Mouse (Mus musculus): ENCODE data around the gene Ttc21a. TPM values are rescaled to one million over a fixed set of nuclear protein-coding genes. Genes with fewer than 3 reads are reported as not detected.
A peak's percentile ranks its signal among the peaks of the same experiment; 100 is the strongest.
"Not testable (repeated sequence)": the region's sequence is repeated elsewhere in the genome, so short reads cannot be mapped to it uniquely, and the experiment has no call there.

Gene Ttc21a
- polyA plus RNA-seq, 1 experiment from 2014 or later, result 0.28 TPM

DNA sequence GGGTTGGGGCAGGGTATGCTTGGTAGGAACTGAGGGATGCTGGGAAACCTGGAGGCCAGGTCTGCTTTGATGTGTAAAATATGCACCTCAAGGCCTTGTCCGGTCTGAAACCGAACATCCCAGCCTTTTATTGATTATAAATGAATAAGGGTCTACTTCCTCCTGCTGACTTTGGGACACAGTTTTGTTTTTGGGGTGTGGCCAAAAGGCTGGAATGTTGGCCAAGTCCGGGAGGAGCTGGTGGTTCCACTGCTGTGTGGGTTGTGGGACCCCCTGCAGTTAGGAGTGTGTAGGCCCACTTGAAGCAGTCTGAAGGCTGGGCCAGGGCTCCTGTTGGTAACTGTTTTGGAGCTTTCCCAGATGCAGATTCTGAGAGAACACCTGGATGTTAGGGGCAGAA, 68.5 kb downstream of the Ttc21a start:
- peaks cover 9% of the 10 kb centered on the region for H3K4me1 ChIP-seq
- H3K27me3 ChIP-seq, result no peaks in the 10 kb centered on the region
- no peak overlapping the region for H3K4me2 ChIP-seq
- no peak overlapping the region for H3K27ac ChIP-seq
- no peaks in the 10 kb centered on the region for H3K9me3 ChIP-seq
- ATAC-seq (ENCODE audit: insufficient number of reproducible peaks, insufficient read depth, low FRiP score, low TSS enrichment, low read depth), result no peak
- H3K4me3 ChIP-seq, result no peak overlapping the region
- H3K9ac ChIP-seq, result 0 out of 2 replicates have a peak overlapping the region, but pooled peaks have one; percentile 33
- no peaks in the 10 kb centered on the region for H3K36me3 ChIP-seq
- 49% methylated on average over 3 of the region's 3 CpGs for WGBS

DNA sequence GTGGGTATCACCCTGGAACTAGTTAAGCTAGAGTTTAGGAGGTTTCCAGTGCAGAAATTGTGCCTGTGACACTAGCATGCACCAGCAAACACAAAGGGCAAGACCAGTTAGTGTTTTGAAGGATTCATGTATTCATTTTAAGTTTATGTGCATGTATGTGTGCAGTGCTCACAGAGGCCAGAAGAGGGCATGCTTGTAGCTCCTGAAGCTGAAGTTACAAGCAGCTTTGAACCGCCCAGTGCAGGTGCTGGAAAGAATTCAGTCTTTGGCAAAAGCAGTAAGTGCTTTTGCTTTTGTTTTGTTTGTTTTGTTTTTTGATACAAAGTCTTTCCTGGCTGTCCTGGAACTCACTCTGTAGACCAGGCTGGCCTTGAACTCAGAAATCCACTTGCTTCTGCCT, 70.4 kb downstream of the Ttc21a start:
- Histone ChIP-seq H3K27ac (no peak overlapping the region), H3K9me3 (no peaks in the 10 kb centered on the region), H3K27me3 (no peaks in the 10 kb centered on the region), H3K4me3 (no peak overlapping the region), H3K4me1 (peaks cover 15% of the 10 kb centered on the region), H3K4me2 (no peak overlapping the region), H3K9ac (no peak overlapping the region), H3K36me3 (no peaks in the 10 kb centered on the region)
- 95% methylated on average over 1 of the region's 1 CpGs for WGBS
- no peak for ATAC-seq (ENCODE audit: insufficient number of reproducible peaks, insufficient read depth, low FRiP score, low TSS enrichment, low read depth)

DNA sequence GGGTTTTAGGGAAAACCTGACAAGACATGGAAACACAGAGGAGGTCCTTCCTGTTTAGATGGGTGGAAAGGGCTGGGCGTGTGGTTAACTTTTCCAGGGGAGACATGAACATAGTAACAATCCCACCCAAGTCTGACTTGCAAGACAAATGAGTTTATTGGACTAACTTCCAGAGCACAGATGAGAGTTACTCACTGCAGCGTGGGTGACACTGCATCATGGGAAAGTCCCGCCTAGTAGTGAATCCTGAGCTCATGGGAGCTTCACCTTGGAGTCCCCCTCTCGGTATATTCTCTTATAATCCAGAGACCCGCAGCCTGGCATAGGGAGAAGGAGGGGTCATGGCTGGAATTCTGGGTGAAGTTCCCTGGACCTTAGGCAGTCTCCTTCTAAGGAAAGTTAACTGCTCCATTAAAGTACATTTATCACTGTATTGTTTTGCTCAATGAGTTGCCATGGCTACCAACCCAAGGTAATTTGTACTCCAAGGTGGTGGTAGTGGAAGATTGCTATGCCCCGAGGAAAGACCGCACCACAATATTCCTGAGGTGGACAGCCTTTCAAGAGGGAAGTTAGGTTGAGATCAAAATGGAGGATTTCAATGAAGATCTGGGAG, 71.9 kb downstream of the Ttc21a start:
- Histone ChIP-seq H3K36me3 (no peaks in the 10 kb centered on the region), H3K9me3 (no peaks in the 10 kb centered on the region), H3K9ac (no peak overlapping the region), H3K4me3 (no peak overlapping the region), H3K27ac (no peak overlapping the region), H3K27me3 (no peaks in the 10 kb centered on the region), H3K4me1 (peaks cover 15% of the 10 kb centered on the region), H3K4me2 (no peak overlapping the region)
- WGBS, result 74% methylated on average over 7 of the region's 7 CpGs
- ATAC-seq (ENCODE audit: insufficient number of reproducible peaks, insufficient read depth, low FRiP score, low TSS enrichment, low read depth), result no peak

- Histone ChIP-seq H3K4me1 (peaks cover 15% of the 10 kb centered on the region), H3K27me3 (no peaks in the 10 kb centered on the region), H3K36me3 (no peaks in the 10 kb centered on the region), H3K9ac (no peak overlapping the region), H3K4me2 (no peak overlapping the region), H3K4me3 (no peak overlapping the region), H3K27ac (no peak overlapping the region), H3K9me3 (no peaks in the 10 kb centered on the region)
- WGBS, result 88% methylated on average over 3 of the region's 3 CpGs
- ATAC-seq (ENCODE audit: insufficient number of reproducible peaks, insufficient read depth, low FRiP score, low TSS enrichment, low read depth), result no peak
These were observed 72.5 kb downstream of the Ttc21a start for GRCm38 (mm10) chr9:120009871-120010270.

- WGBS, result 2% methylated on average over 53 of the region's 60 CpGs
- ATAC-seq (ENCODE audit: insufficient number of reproducible peaks, insufficient read depth, low FRiP score, low TSS enrichment, low read depth), result peak; percentile 86
- H3K27me3 ChIP-seq, result no peaks in the 10 kb centered on the region
These were observed 73.5 kb downstream of the Ttc21a start for GRCm38 (mm10) chr9:120010781-120011511.

DNA sequence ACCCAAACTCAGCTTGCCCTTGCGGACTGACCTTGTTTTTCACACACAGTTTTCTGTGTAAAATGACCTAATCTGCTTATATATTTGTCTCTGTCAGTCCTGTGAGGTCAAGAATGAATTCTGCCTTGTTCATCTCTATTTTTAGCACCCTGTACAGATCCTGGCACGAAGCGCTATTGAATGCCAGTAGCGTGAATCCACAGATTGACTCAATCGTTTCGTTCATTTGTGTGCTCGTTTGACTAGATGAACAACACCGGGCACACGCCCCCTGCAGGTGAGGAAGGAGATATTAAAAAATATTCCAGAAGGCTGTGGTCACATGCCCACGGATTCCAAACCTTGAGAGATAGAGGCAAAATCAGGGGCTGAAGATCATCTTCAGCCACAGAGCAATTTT, 74.1 kb downstream of the Ttc21a start:
- no peak for ATAC-seq (ENCODE audit: insufficient number of reproducible peaks, insufficient read depth, low FRiP score, low TSS enrichment, low read depth)
- peaks cover 9% of the 10 kb centered on the region for H3K4me1 ChIP-seq
- peak overlapping the region; percentile 57; the same call in 1 of the 2 replicates for H3K27ac ChIP-seq
- peak overlapping the region; percentile 81 for H3K4me2 ChIP-seq
- H3K9ac ChIP-seq, result peak overlapping the region; percentile 32; the same call in 1 of the 2 replicates
- WGBS, result 2% methylated on average over 10 of the region's 10 CpGs
- H3K27me3 ChIP-seq, result no peaks in the 10 kb centered on the region
- no peaks in the 10 kb centered on the region for H3K36me3 ChIP-seq
- peak overlapping the region; percentile 44 for H3K4me3 ChIP-seq
- no peaks in the 10 kb centered on the region for H3K9me3 ChIP-seq

More at GRCm38 (mm10) chr9:120010781-120011511, 73.5 kb downstream of the Ttc21a start:
- Histone ChIP-seq H3K36me3 (no peaks in the 10 kb centered on the region), H3K27ac (peak overlapping the region; percentile 80), H3K9ac (peak overlapping the region; percentile 60), H3K9me3 (no peaks in the 10 kb centered on the region), H3K4me2 (peak overlapping the region; percentile 81), H3K4me1 (peaks cover 12% of the 10 kb centered on the region), H3K4me3 (peak overlapping the region; percentile 44)

DNA sequence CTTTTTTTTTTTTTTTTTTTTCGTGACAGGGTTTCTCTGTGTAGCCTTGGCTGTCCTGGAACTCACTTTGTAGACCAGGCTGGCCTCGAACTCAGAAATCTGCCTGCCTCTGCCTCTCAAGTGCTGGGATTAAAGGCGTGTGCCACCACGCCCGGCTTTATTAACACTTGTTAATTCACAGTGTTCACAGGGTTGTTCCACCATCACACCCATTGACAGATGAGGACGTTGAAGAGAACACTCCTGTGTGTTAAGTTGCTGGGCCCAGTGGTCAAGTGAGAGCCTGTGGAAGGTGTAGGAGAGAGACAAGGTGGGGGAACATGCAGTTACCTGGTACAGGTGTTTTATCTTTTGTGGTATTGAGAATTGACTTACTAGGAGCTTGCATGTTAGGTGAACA, 74.8 kb downstream of the Ttc21a start:
- not testable (repeated sequence) for ATAC-seq (ENCODE audit: insufficient number of reproducible peaks, insufficient read depth, low FRiP score, low TSS enrichment, low read depth); H3K4me1 ChIP-seq; H3K27me3 ChIP-seq; H3K4me2 ChIP-seq; H3K9me3 ChIP-seq; H3K36me3 ChIP-seq; H3K27ac ChIP-seq; H3K4me3 ChIP-seq; H3K9ac ChIP-seq
- WGBS, result 79% methylated on average over 6 of the region's 6 CpGs

GRCm38 (mm10) chr9:120012781-120013180, 75.4 kb downstream of the Ttc21a start:
- Histone ChIP-seq H3K9ac (no peak overlapping the region), H3K4me1 (peaks cover 9% of the 10 kb centered on the region), H3K27ac (no peak overlapping the region), H3K9me3 (no peaks in the 10 kb centered on the region), H3K27me3 (no peaks in the 10 kb centered on the region), H3K4me2 (no peak overlapping the region), H3K36me3 (no peaks in the 10 kb centered on the region), H3K4me3 (no peak overlapping the region)
- no peak for ATAC-seq (ENCODE audit: insufficient number of reproducible peaks, insufficient read depth, low FRiP score, low TSS enrichment, low read depth)
- WGBS, result 84% methylated on average over 5 of the region's 5 CpGs

DNA sequence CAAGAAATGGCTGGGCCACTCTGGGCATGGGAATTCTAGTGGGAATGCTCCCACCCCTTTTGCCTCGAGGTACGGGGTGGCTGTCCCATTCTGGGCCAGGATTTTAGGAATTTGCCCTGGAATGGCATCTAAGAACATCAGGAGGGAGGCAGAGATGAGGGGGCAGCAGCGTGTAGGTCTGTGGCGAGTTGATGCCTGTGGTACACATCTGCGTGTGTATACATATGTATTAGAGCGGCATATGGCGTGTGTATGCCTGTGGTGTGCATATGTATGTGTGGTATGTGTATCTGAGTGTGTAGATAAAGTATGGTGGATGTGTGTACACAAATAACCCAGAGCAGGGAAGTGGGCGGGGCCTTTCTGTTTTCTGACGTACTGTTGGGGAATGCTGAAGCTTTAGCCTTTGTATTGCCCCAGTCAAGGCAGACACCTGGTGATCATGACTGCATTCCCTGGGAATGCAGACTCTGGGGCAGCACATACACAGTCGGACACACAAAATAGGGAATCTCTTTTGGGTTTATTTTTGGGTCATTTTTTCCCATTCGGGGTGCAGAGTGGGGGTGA, 75.9 kb downstream of the Ttc21a start:
- ATAC-seq (ENCODE audit: insufficient number of reproducible peaks, insufficient read depth, low FRiP score, low TSS enrichment, low read depth), result no peak
- Histone ChIP-seq H3K36me3 (no peaks in the 10 kb centered on the region), H3K27me3 (no peaks in the 10 kb centered on the region), H3K27ac (no peak overlapping the region), H3K4me3 (no peak overlapping the region), H3K4me2 (no peak overlapping the region), H3K9me3 (no peaks in the 10 kb centered on the region), H3K4me1 (peaks cover 9% of the 10 kb centered on the region), H3K9ac (no peak overlapping the region)
- 66% methylated on average over 11 of the region's 11 CpGs for WGBS

DNA sequence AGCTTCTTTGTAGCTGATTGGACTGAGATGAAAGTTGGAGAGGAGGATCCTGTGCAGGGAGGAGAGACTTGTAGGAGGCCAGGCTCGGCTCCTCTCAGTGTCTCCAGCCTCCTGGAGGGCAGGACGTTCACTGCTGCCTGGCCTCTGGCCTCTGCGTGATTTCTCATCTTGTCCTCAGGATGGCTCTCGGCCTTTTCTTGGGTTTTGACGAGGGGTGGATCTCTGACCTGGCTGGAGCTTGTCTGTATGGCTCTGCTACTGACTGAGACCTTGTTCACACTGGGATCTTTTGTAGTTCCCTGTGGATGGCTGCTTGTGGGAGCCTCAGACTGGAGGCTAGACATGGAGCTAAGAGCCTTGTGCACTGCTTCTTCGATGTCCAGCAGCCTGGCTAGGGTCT, 77.4 kb downstream of the Ttc21a start:
- no peak for ATAC-seq (ENCODE audit: insufficient number of reproducible peaks, insufficient read depth, low FRiP score, low TSS enrichment, low read depth)
- H3K4me1 ChIP-seq, result peaks cover 9% of the 10 kb centered on the region
- H3K27me3 ChIP-seq, result no peaks in the 10 kb centered on the region
- no peak overlapping the region for H3K4me2 ChIP-seq
- no peak overlapping the region for H3K4me3 ChIP-seq
- H3K36me3 ChIP-seq, result no peaks in the 10 kb centered on the region
- H3K9ac ChIP-seq, result no peak overlapping the region
- WGBS, result 74% methylated on average over 6 of the region's 6 CpGs
- no peak overlapping the region for H3K27ac ChIP-seq
- no peaks in the 10 kb centered on the region for H3K9me3 ChIP-seq

DNA sequence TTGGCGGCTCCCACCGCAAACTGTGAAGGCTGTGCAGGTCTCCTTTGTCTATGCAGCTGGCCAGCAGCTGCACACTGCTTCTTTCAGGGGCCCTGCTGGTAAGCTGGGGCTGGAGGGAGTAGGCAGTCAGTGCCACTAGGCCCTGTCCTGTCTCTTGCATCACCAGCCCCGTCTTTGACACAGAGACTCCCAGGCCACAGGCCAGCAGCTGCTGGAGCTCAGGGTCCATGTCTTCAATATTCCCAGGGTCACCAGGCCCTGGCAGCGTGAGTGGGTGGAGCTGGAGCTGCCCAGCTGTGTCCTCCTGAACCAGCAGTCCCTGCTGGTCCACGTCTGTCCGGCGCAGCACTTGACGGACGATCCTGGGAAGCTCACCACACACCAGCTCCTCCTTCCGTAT, 79.5 kb downstream of the Ttc21a start:
- WGBS, result 70% methylated on average over 10 of the region's 10 CpGs
- no peaks in the 10 kb centered on the region for H3K9me3 ChIP-seq
- no peak overlapping the region for H3K4me3 ChIP-seq
- H3K4me2 ChIP-seq, result no peak overlapping the region
- no peak for ATAC-seq (ENCODE audit: insufficient number of reproducible peaks, insufficient read depth, low FRiP score, low TSS enrichment, low read depth)
- no peak overlapping the region for H3K27ac ChIP-seq
- no peaks in the 10 kb centered on the region for H3K36me3 ChIP-seq
- H3K9ac ChIP-seq, result no peak overlapping the region
- peaks cover 13% of the 10 kb centered on the region for H3K4me1 ChIP-seq
- H3K27me3 ChIP-seq, result no peaks in the 10 kb centered on the region

Data from embryonic facial prominence, embryonic 13.5 days (tissue).